Mouse (Mus musculus): ENCODE measurements around the gene Hnrnpc.

- TF ChIP-seq POLR2A (IDR thresholded peaks at IDR 0.05; ENCODE audit: borderline replicate concordance, low read depth, low read length) (no peak), CTCF (IDR thresholded peaks at IDR 0.05; ENCODE audit: low read depth, low read length) (no peak)
Observed at GRCm38 (mm10) chr14:52045966-52046565, 57.8 kb downstream of the Hnrnpc start.

Data from bone marrow macrophage, adult 2 months (primary cell).